Mouse (Mus musculus) midbrain, embryonic 16.5 days (tissue): ENCODE results near the gene Rpap3. TPM values are rescaled to one million over a fixed set of nuclear protein-coding genes. Genes with fewer than 3 reads are reported as not detected.

Experiments
- ATAC-seq: fragments of 200-750 bp; cut with Nextera tagmentation; 2 replicates; pipeline ENCODE4 v1.8.0; 2017; ENCODE audit warnings: moderate TSS enrichment
- H3K27ac ChIP-seq: fragments of 300-500 bp; sonication (generic); 2 replicates; pipeline ENCODE4 v1.5.1; 2014; ENCODE audit warnings: mild to moderate bottlenecking, low read length, mixed read lengths
- H3K27me3 ChIP-seq: fragments of 300-500 bp; sonication (generic); 2 replicates; pipeline ENCODE4 v1.6.1; 2014; ENCODE audit warnings: low read depth, low read length, mixed read lengths; ENCODE audit not compliant: control insufficient read depth, insufficient read depth
- H3K36me3 ChIP-seq: fragments of 300-500 bp; sonication (generic); 2 replicates; pipeline ENCODE4 v1.6.1; 2014; ENCODE audit warnings: mild to moderate bottlenecking, low read length, moderate library complexity, mixed read lengths; ENCODE audit not compliant: control insufficient read depth, insufficient read depth
- H3K4me1 ChIP-seq: fragments of 300-500 bp; sonication (generic); 2 replicates; pipeline ENCODE4 v1.6.1; 2014; ENCODE audit warnings: mild to moderate bottlenecking, low read length, mixed read lengths; ENCODE audit not compliant: control insufficient read depth, insufficient read depth
- H3K4me2 ChIP-seq: fragments of 300-500 bp; sonication (generic); 2 replicates; pipeline ENCODE4 v1.6.1; 2014; ENCODE audit warnings: mild to moderate bottlenecking, low read length, mixed read lengths
- H3K4me3 ChIP-seq: fragments of 300-500 bp; sonication (generic); 2 replicates; pipeline ENCODE4 v1.5.1; 2014; ENCODE audit warnings: low read depth, mild to moderate bottlenecking, low read length, moderate library complexity, mixed read lengths
- H3K9ac ChIP-seq: fragments of 300-500 bp; sonication (generic); 2 replicates; pipeline ENCODE4 v1.6.1; 2014; ENCODE audit warnings: low read depth, low read length, mixed read lengths
- H3K9me3 ChIP-seq: fragments of 300-500 bp; sonication (generic); replicated peaks from 2 replicates; pipeline ENCODE4 v1.6.1; 2014; ENCODE audit warnings: mild to moderate bottlenecking, low read length, mixed read lengths; ENCODE audit not compliant: control insufficient read depth, poor library complexity, severe bottlenecking
- WGBS: fragments of 180-500 bp; shearing (Covaris S2); extraction: QIAGEN DNeasy Blood & Tissue Kit; methylation state at CpG from one replicate; pipeline ENCODE4 v1.1.7; 2014; 5-methylcytosine and 5-hydroxymethylcytosine counted together
- polyA plus RNA-seq: library from polyadenylated mRNA; unstranded; fragments of >200 nt; fragmentation: Nextera tagmentation; extraction: Ambion mirVana; gene quantifications from 2 replicates; pipeline ENCODE4 v1.2.1, GENCODE M21; 2015

Rpap3 gene
- polyA plus RNA-seq, 1 experiment from 2014 or later: 41.9 TPM

- Histone ChIP-seq H3K4me2 (no peak overlapping the region), H3K9me3 (no peaks in the 10 kb centered on the region), H3K36me3 (no peaks in the 10 kb centered on the region; the same call in 1 of the 2 replicates), H3K4me1 (peaks cover 5% of the 10 kb centered on the region; the same call in 1 of the 2 replicates), H3K27ac (no peak overlapping the region), H3K9ac (no peak overlapping the region), H3K4me3 (no peak overlapping the region), H3K27me3 (no peaks in the 10 kb centered on the region)
- WGBS: 28% methylated on average over 10 of the region's 10 CpGs
- no peak for ATAC-seq
Measured at GRCm38 (mm10) chr15:97748309-97748708, 42.7 kb upstream of the Rpap3 start.

DNA sequence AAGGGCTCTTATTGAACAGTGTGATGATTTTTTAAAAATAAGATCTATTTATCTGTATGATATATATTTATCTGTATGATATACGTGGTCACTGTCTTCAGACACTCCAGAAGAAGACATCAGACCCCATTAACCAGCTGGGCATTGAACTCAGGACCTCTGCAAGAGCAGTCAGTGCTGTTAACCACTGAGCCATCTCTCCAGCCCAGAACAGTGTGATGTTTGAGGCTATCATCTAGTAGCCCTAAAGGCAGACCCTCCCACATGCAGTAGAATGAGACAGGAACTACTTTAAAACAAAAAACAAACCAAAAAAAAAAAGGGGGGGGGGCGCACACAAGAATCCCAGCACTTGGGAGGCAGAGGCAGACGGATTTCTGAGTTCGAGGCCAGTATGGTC, 41.9 kb upstream of the Rpap3 start:
- Histone ChIP-seq H3K27ac (no peak overlapping the region), H3K27me3 (no peaks in the 10 kb centered on the region), H3K9me3 (no peaks in the 10 kb centered on the region), H3K4me2 (no peak overlapping the region), H3K9ac (no peak overlapping the region), H3K4me3 (no peak overlapping the region), H3K4me1 (peaks cover 5% of the 10 kb centered on the region; the same call in 1 of the 2 replicates), H3K36me3 (no peaks in the 10 kb centered on the region; the same call in 1 of the 2 replicates)
- no peak for ATAC-seq
- WGBS: 87% methylated on average over 4 of the region's 4 CpGs

- Histone ChIP-seq H3K4me3 (no peak overlapping the region), H3K36me3 (no peaks in the 10 kb centered on the region; the same call in 1 of the 2 replicates), H3K27me3 (no peaks in the 10 kb centered on the region), H3K4me1 (peaks cover 10% of the 10 kb centered on the region; the same call in 1 of the 2 replicates), H3K27ac (no peak overlapping the region), H3K9me3 (no peaks in the 10 kb centered on the region), H3K9ac (no peak overlapping the region), H3K4me2 (no peak overlapping the region)
- no peak for ATAC-seq
- WGBS: 96% methylated on average over 24 of the region's 24 CpGs
Measured at GRCm38 (mm10) chr15:97746748-97747147, 41.1 kb upstream of the Rpap3 start.

DNA sequence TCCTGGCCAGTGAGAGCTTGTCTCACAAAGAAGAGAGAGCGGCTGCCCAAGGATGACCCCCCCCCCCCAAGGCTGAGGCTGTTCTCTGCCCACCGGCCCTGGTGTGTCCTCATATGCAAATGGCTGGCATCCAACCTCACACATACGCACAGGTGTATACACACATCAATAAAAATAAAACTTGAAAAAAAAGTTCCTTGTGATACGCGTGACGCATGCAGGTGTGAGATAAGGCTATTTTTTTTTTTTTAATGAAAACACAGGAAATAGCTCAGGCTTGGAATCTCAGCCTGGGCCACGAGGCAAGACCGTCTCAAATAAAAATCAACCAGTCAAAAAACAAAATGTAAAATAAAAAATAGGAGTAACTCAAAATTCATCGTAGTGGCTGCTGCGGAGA, 40.7 kb upstream of the Rpap3 start:
- no peak for ATAC-seq
- WGBS: 92% methylated on average over 10 of the region's 10 CpGs
- Histone ChIP-seq H3K4me1 (peaks cover 10% of the 10 kb centered on the region; the same call in 1 of the 2 replicates), H3K27ac (no peak overlapping the region), H3K4me3 (no peak overlapping the region), H3K4me2 (no peak overlapping the region), H3K9me3 (no peaks in the 10 kb centered on the region), H3K9ac (no peak overlapping the region), H3K27me3 (no peaks in the 10 kb centered on the region), H3K36me3 (no peaks in the 10 kb centered on the region; the same call in 1 of the 2 replicates)

GRCm38 (mm10) chr15:97745331-97745730, 39.7 kb upstream of the Rpap3 start:
- Histone ChIP-seq H3K27ac (no peak overlapping the region), H3K27me3 (no peaks in the 10 kb centered on the region), H3K4me1 (peaks cover 6% of the 10 kb centered on the region; the same call in 1 of the 2 replicates), H3K4me2 (no peak overlapping the region), H3K9ac (no peak overlapping the region), H3K4me3 (no peak overlapping the region), H3K36me3 (no peaks in the 10 kb centered on the region; the same call in 1 of the 2 replicates), H3K9me3 (no peaks in the 10 kb centered on the region)
- no peak for ATAC-seq
- 79% methylated on average over 10 of the region's 10 CpGs for WGBS

GRCm38 (mm10) chr15:97744930-97745329, 39.3 kb upstream of the Rpap3 start:
- no peak overlapping the region for H3K4me2 ChIP-seq
- H3K27ac ChIP-seq: no peak overlapping the region
- no peak overlapping the region for H3K4me3 ChIP-seq
- ATAC-seq: no peak
- 62% methylated on average over 10 of the region's 10 CpGs for WGBS
- no peaks in the 10 kb centered on the region for H3K27me3 ChIP-seq
- H3K9ac ChIP-seq: no peak overlapping the region
- peaks cover 6% of the 10 kb centered on the region; the same call in 1 of the 2 replicates for H3K4me1 ChIP-seq
- no peaks in the 10 kb centered on the region; the same call in 1 of the 2 replicates for H3K36me3 ChIP-seq
- no peaks in the 10 kb centered on the region for H3K9me3 ChIP-seq

GRCm38 (mm10) chr15:97743961-97744525, 38.4 kb upstream of the Rpap3 start:
- no peak overlapping the region for H3K9ac ChIP-seq
- H3K9me3 ChIP-seq: 0 out of 2 replicates have a peak, but pooled peaks cover 2% of the 10 kb centered on the region
- no peaks in the 10 kb centered on the region; the same call in 1 of the 2 replicates for H3K36me3 ChIP-seq
- H3K27me3 ChIP-seq: no peaks in the 10 kb centered on the region
- WGBS: 79% methylated on average over 12 of the region's 12 CpGs
- no peak for ATAC-seq
- no peak overlapping the region for H3K27ac ChIP-seq
- H3K4me1 ChIP-seq: peaks cover 6% of the 10 kb centered on the region; the same call in 1 of the 2 replicates
- no peak overlapping the region for H3K4me3 ChIP-seq
- no peak overlapping the region for H3K4me2 ChIP-seq

DNA sequence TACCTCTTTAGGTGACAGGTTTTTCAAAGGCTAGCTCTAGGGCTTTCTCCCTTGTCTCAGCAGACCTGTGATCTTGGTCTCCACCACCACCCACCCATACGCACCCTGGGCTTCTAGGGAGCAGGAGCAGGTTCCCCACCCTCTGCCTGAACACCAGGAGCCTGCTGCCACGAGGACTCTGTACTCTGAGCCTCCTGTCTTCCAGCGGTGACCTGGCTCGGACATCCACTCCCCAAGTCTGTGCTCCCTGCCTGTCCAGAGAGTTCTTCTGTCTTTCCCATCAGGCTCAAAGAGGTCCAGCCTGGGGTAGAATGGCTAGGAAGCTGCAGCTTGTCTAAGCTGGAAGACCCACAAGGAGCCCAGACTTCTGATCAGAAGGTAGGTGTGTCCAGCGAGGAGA, 37.6 kb upstream of the Rpap3 start:
- WGBS: 87% methylated on average over 5 of the region's 5 CpGs
- Histone ChIP-seq H3K4me2 (no peak overlapping the region), H3K9ac (no peak overlapping the region), H3K36me3 (no peaks in the 10 kb centered on the region; the same call in 1 of the 2 replicates), H3K9me3 (0 out of 2 replicates have a peak, but pooled peaks cover 2% of the 10 kb centered on the region), H3K27me3 (no peaks in the 10 kb centered on the region), H3K4me1 (peaks cover 6% of the 10 kb centered on the region; the same call in 1 of the 2 replicates), H3K27ac (no peak overlapping the region), H3K4me3 (no peak overlapping the region)
- no peak for ATAC-seq

GRCm38 (mm10) chr15:97742600-97742999, 37.0 kb upstream of the Rpap3 start:
- H3K4me2 ChIP-seq: no peak overlapping the region
- no peaks in the 10 kb centered on the region for H3K27me3 ChIP-seq
- ATAC-seq: no peak
- H3K4me1 ChIP-seq: peaks cover 6% of the 10 kb centered on the region; the same call in 1 of the 2 replicates
- no peaks in the 10 kb centered on the region; the same call in 1 of the 2 replicates for H3K36me3 ChIP-seq
- no peak overlapping the region for H3K27ac ChIP-seq
- H3K4me3 ChIP-seq: no peak overlapping the region
- H3K9me3 ChIP-seq: 0 out of 2 replicates have a peak, but pooled peaks cover 2% of the 10 kb centered on the region
- WGBS: 33% methylated on average over 4 of the region's 4 CpGs
- no peak overlapping the region for H3K9ac ChIP-seq
